Mouse (Mus musculus) cortical plate, adult 2 months (tissue): ENCODE results near the gene Arnt. TPM values are rescaled to one million over a fixed set of nuclear protein-coding genes. Genes with fewer than 3 reads are reported as not detected.
"Not testable (repeated sequence)": the region's sequence is repeated elsewhere in the genome, so short reads cannot be mapped to it uniquely, and the experiment has no call there.

Experiments
- H3K27ac ChIP-seq: fragments of 200-500 bp; 2 replicates; pipeline ENCODE4 v1.5.1; 2012; ENCODE audit warnings: low read length, control low read depth, inconsistent platforms; ENCODE audit not compliant: insufficient read depth
- H3K4me1 ChIP-seq: fragments of 200-500 bp; 2 replicates; pipeline ENCODE4 v1.6.1; 2011; ENCODE audit warnings: low read length; ENCODE audit not compliant: control insufficient read depth, insufficient read depth
- H3K4me3 ChIP-seq: fragments of 200-500 bp; 2 replicates; pipeline ENCODE4 v1.5.1; 2011; ENCODE audit warnings: mild to moderate bottlenecking, low read length, control low read depth; ENCODE audit not compliant: insufficient read depth
- CTCF ChIP-seq: fragments of 200-500 bp; IDR thresholded peaks from 2 replicates; pipeline ENCODE4 v1.5.1; 2011; ENCODE audit warnings: mild to moderate bottlenecking, control low read depth, low read length; ENCODE audit not compliant: insufficient read depth; ENCODE audit errors: extremely low read depth
- POLR2A ChIP-seq: fragments of 200-500 bp; IDR thresholded peaks from 2 replicates; pipeline ENCODE4 v1.6.1; 2011; ENCODE audit warnings: mild to moderate bottlenecking, low read length, control low read depth; ENCODE audit not compliant: insufficient read depth; ENCODE audit errors: extremely low read depth
- polyA plus RNA-seq: library from polyadenylated mRNA; depleted of rRNA; stranded (reverse); fragments of >200 nt; gene quantifications from 2 replicates; pipeline ENCODE4 v1.2.3, GENCODE M21; 2012

The Arnt gene
- polyA plus RNA-seq, 1 experiment, result 42.3 TPM

DNA sequence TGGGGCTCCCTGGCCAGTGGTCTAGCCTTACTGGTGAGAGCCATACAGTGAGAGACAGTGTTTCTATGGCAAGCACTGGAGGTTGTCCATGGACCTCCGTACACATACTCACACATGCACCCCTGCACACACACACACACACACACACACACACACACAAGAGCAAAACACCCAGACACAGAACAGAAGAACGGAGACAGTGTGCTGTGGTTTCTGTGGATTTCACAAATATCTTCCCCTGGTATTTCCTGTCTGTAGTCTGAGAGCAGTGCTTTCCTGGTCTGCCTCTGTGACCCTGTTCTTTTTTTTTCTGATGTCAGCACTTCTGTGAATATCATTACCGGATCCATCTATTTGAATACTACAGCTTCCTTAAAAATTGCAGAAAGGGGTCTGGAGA is 89.5 kb downstream of the Arnt start:
- no peak overlapping the region for H3K27ac ChIP-seq
- TF ChIP-seq CTCF (no peak), POLR2A (no peak)
- no peaks in the 10 kb centered on the region for H3K4me1 ChIP-seq
- no peak overlapping the region for H3K4me3 ChIP-seq

DNA sequence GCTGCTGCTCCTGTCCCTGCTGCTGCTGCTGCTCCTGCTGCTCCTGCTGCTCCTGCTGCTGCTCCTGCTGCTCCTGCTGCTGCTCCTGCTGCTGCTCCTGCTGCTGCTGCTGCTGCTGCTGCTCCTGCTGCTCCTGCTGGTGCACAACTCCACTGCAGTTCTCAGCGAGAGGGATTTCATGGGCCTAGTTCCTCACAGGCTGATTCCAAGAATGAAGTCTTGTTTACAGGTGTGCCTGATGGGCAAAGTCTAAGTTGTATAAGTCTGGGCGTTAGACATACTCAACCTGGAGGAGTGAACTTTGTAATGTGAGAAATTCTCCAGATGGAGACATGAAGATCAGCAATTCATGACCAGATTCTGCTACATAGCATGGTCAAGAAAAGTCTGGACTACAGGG is 90.5 kb downstream of the Arnt start:
- no peak overlapping the region for H3K27ac ChIP-seq
- H3K4me1 ChIP-seq, result no peaks in the 10 kb centered on the region
- H3K4me3 ChIP-seq, result no peak overlapping the region
- TF ChIP-seq POLR2A, result no peak
- no peak for TF ChIP-seq CTCF

DNA sequence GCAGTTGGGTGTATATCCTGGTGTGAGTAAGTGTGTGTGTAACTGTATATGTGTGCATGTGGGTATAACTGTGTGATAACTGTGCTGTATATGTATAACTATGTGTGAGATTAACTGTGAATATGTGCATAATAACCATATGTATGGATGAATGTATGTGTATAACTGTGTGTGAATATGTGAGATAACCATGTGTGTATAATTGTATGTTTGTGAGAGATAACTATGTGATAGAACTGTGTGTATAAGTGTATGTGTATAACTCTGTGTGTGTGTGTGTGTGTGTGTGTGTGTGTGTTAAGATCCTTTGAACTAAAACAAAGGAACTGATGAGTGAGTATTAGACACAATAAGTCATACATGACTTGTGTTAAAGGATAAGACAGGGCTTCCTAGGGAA is 91.9 kb downstream of the Arnt start:
- H3K4me3 ChIP-seq, result no peak overlapping the region
- H3K27ac ChIP-seq, result no peak overlapping the region
- H3K4me1 ChIP-seq, result no peaks in the 10 kb centered on the region
- no peak for TF ChIP-seq CTCF
- TF ChIP-seq POLR2A, result no peak

- Histone ChIP-seq H3K27ac (no peak within 1 kb of the TSS), H3K4me3 (no peak within 1 kb of the TSS; the same call in 1 of the 2 replicates), H3K4me1 (no peaks in the 10 kb centered on the region)
- TF ChIP-seq POLR2A, result no peak
- TF ChIP-seq CTCF, result no peak
These were observed 92.5 kb downstream of the Arnt start, which contains the start of gene Ctss for GRCm38 (mm10) chr3:95526622-95527211. Gene Ctss (plus strand): TSS chr3:95526786.

GRCm38 (mm10) chr3:95529814-95530213 is 95.6 kb downstream of the Arnt start:
- TF ChIP-seq POLR2A (no peak), CTCF (no peak)
- no peak overlapping the region for H3K4me3 ChIP-seq
- no peak overlapping the region for H3K27ac ChIP-seq
- H3K4me1 ChIP-seq, result no peaks in the 10 kb centered on the region

DNA sequence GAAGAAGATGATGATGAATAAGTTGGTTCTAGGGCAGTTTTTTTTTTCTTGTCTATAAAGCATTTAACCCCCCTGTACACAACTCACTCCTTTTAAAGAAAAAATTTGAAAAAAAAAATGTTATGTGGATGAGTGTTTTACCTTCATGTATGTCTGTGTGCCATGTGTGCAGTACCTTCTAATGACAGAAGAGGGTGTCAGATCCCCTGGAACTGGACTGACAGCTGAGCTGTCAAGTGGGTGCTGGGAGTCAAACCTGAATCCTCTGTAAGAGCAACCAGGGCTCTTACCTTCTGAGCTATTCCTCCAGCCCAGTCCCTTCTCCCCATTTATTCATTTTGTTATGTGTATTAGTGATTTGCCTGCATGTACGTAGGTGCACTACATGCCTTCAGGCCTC is 96.8 kb downstream of the Arnt start:
- Histone ChIP-seq H3K27ac (no peak overlapping the region), H3K4me3 (no peak overlapping the region), H3K4me1 (no peaks in the 10 kb centered on the region)
- TF ChIP-seq CTCF (no peak), POLR2A (no peak)

GRCm38 (mm10) chr3:95533364-95533763 is 99.2 kb downstream of the Arnt start:
- no peak overlapping the region for H3K27ac ChIP-seq
- H3K4me1 ChIP-seq, result no peaks in the 10 kb centered on the region
- no peak overlapping the region for H3K4me3 ChIP-seq
- TF ChIP-seq CTCF, result no peak
- no peak for TF ChIP-seq POLR2A

GRCm38 (mm10) chr3:95534927-95535326 is 100.7 kb downstream of the Arnt start:
- Histone ChIP-seq H3K27ac (no peak overlapping the region), H3K4me3 (no peak overlapping the region), H3K4me1 (no peaks in the 10 kb centered on the region)
- TF ChIP-seq POLR2A (no peak), CTCF (no peak)

GRCm38 (mm10) chr3:95538936-95539335 is 104.7 kb downstream of the Arnt start:
- TF ChIP-seq CTCF (no peak), POLR2A (no peak)
- no peak overlapping the region for H3K27ac ChIP-seq
- no peak overlapping the region for H3K4me3 ChIP-seq
- H3K4me1 ChIP-seq, result no peaks in the 10 kb centered on the region

- H3K4me1 ChIP-seq, result no peaks in the 10 kb centered on the region
- H3K4me3 ChIP-seq, result no peak overlapping the region
- TF ChIP-seq CTCF (no peak), POLR2A (no peak)
- no peak overlapping the region for H3K27ac ChIP-seq
These were observed 105.6 kb downstream of the Arnt start for GRCm38 (mm10) chr3:95539837-95540236.

DNA sequence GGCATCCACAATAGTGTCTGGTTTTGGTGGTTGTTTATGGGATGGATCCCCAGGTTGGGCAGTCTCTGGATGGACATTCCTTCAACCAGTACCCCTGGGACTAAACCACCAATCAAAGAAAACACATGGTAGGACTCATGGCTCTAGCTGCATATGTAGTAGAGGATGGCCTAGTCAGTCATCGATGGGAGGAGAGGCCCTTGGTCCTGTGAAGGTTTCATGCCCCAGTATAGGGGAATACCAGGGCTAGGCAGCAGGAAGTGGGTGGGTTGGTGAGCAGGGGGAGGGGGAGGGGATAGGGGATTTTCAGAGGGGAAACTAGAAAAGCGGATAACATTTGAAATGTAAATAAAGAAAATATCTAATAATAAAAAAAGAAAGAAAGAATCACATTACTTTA is 107.0 kb downstream of the Arnt start:
- not testable (repeated sequence) for H3K27ac ChIP-seq, H3K4me1 ChIP-seq, H3K4me3 ChIP-seq
